Mouse (Mus musculus) CH12.LX (cell line): ENCODE data around the gene Myrfl. TPM values are rescaled to one million over a fixed set of nuclear protein-coding genes. Genes with fewer than 3 reads are reported as not detected.

Source experiments
- DNase-seq: peaks from one replicate; pipeline ENCODE4 v3.0.0-alpha.2; 2013; ENCODE audit errors: extremely low read depth
- H3K27ac ChIP-seq: 2 replicates; pipeline ENCODE4 v1.5.1; 2012; ENCODE audit warnings: low read depth, mild to moderate bottlenecking, control low read depth, moderate library complexity; ENCODE audit not compliant: insufficient read depth
- H3K27me3 ChIP-seq: replicated peaks from 2 replicates; pipeline ENCODE3; 2012; ENCODE audit warnings: inconsistent platforms
- H3K36me3 ChIP-seq, 2 experiments: replicated peaks in 1 of 2; 2 replicates each; pipeline versions ENCODE3 to v1.6.1; 2012; ENCODE audit warnings: inconsistent platforms in 1 of 2, low read length in 1 of 2, mild to moderate bottlenecking in 1 of 2, mixed read lengths in 1 of 2, moderate library complexity in 1 of 2; ENCODE audit not compliant: control insufficient read depth in 1 of 2, insufficient read depth in 1 of 2
- H3K4me1 ChIP-seq, 2 experiments: 2 replicates each; pipeline ENCODE4 v1.6.1; 2012; ENCODE audit warnings: inconsistent platforms in 1 of 2, moderate library complexity in 1 of 2; ENCODE audit not compliant: insufficient read depth in 2 of 2, control insufficient read depth in 1 of 2
- H3K4me2 ChIP-seq: 2 replicates; pipeline ENCODE4 v1.6.1; 2012; ENCODE audit warnings: low read depth, mild to moderate bottlenecking, control low read depth; ENCODE audit not compliant: poor library complexity, insufficient read depth, severe bottlenecking
- H3K4me3 ChIP-seq, 3 experiments: fragments of 150-350 bp in 1 of 3; sonication (generic) in 1 of 3; replicated peaks in 1 of 3; 2 replicates each; pipeline versions ENCODE3 to v1.5.1; 2011 to 2012; ENCODE audit warnings: low read depth in 2 of 3, low read length in 2 of 3, mild to moderate bottlenecking in 2 of 3, moderate library complexity in 2 of 3, control low read depth in 1 of 3, improper control_type of control experiment in 1 of 3, inconsistent platforms in 1 of 3, mixed read lengths in 1 of 3; ENCODE audit not compliant: poor library complexity in 1 of 3
- H3K79me2 ChIP-seq: replicated peaks from 2 replicates; pipeline ENCODE4 v1.6.1; 2012; ENCODE audit warnings: mild to moderate bottlenecking, moderate library complexity; ENCODE audit not compliant: control insufficient read depth, poor library complexity, insufficient read depth, severe bottlenecking; ENCODE audit errors: extremely low read depth
- H3K9ac ChIP-seq: 2 replicates; pipeline ENCODE4 v1.6.1; 2012; ENCODE audit warnings: low read depth, mild to moderate bottlenecking, control low read depth, moderate library complexity; ENCODE audit not compliant: insufficient read depth
- H3K9me3 ChIP-seq: replicated peaks from 2 replicates; pipeline ENCODE3; 2012; ENCODE audit warnings: low read length, inconsistent platforms, mixed read lengths
- BHLHE40 ChIP-seq: IDR thresholded peaks from 2 replicates; pipeline ENCODE4 v1.6.1; 2011; ENCODE audit warnings: mild to moderate bottlenecking, low read depth, low read length, improper control_type of control experiment
- ETS1 ChIP-seq: conservative IDR thresholded peaks from 2 replicates; pipeline ENCODE4 v1.6.1; 2012; ENCODE audit warnings: low read depth, mild to moderate bottlenecking, inconsistent platforms, low read length, improper control_type of control experiment, moderate library complexity
- GABPA ChIP-seq: IDR thresholded peaks from 2 replicates; pipeline ENCODE4 v1.6.1; 2012; ENCODE audit warnings: low read depth, low read length, improper control_type of control experiment, inconsistent platforms; ENCODE audit not compliant: insufficient replicate concordance
- HCFC1 ChIP-seq: IDR thresholded peaks from 2 replicates; pipeline ENCODE4 v1.6.1; 2012; ENCODE audit warnings: low read depth, mild to moderate bottlenecking, inconsistent platforms, low read length, improper control_type of control experiment
- IRF4 ChIP-seq: IDR thresholded peaks from 2 replicates; pipeline ENCODE4 v1.6.1; 2014; ENCODE audit warnings: low read depth, mild to moderate bottlenecking, inconsistent platforms, low read length, improper control_type of control experiment
- MXI1 ChIP-seq: IDR thresholded peaks from 2 replicates; pipeline ENCODE4 v1.6.1; 2011; ENCODE audit warnings: mild to moderate bottlenecking, low read depth, low read length, improper control_type of control experiment
- PAX5 ChIP-seq: IDR thresholded peaks from 2 replicates; pipeline ENCODE4 v1.6.1; 2012; ENCODE audit warnings: low read length, inconsistent platforms, mixed read lengths
- POLR2A ChIP-seq: IDR thresholded peaks from 2 replicates; pipeline ENCODE4 v1.6.1; 2011; ENCODE audit warnings: low read depth, mild to moderate bottlenecking, improper control_type of control experiment, low read length
- TBP ChIP-seq: conservative IDR thresholded peaks from 2 replicates; pipeline ENCODE4 v1.6.1; 2011; ENCODE audit warnings: low read depth, low read length, improper control_type of control experiment
- USF1 ChIP-seq: IDR thresholded peaks from 2 replicates; pipeline ENCODE4 v1.6.1; 2014; ENCODE audit warnings: low read depth, mild to moderate bottlenecking, inconsistent platforms, low read length, improper control_type of control experiment
- dilution Hi-C: fragments of 300-500 bp; cut with MboI; formaldehyde crosslinking; loops from 2 replicates; pipeline ENCODE4 v1.14.3; 2020; ENCODE audit warnings: low sequenced_read_pairs; ENCODE audit not compliant: extremely low pct_unique_long_range_greater_than_20kb, extremely low pct_ligation_motif_present
- in situ Hi-C: fragments of 300-500 bp; cut with MboI; formaldehyde crosslinking; loops from 3 replicates; pipeline ENCODE4 v1.14.3; 2019; ENCODE audit warnings: low sequenced_read_pairs, low pct_ligation_motif_present, low pct_unique_long_range_greater_than_20kb, mixed read lengths
- polyA plus RNA-seq: library from polyadenylated mRNA; unstranded; fragments of >175 nt; gene quantifications from 2 replicates; pipeline ENCODE4 v1.2.1, GENCODE M21; 2012; ENCODE audit warnings: low read depth; ENCODE audit not compliant: insufficient read length
- total RNA-seq, 2 experiments: library from RNA; depleted of rRNA; stranded (reverse); fragments of 300-350 nt in 1 of 2; fragments of >200 nt in 1 of 2; gene quantifications; 2 replicates each; pipeline ENCODE4 v1.2.3; 2012 to 2014

Gene Myrfl
- total and polyA plus RNA-seq, 3 experiments = not detected

- Histone ChIP-seq H3K9ac (no peak overlapping the region), H3K79me2 (no peaks in the 10 kb centered on the region), H3K4me1 (peaks cover 5 to 6% of the 10 kb centered on the region in 2 experiments; a peak in 2 of 4 replicates), H3K27ac (no peak overlapping the region), H3K9me3 (peaks cover 5% of the 10 kb centered on the region), H3K36me3 (no peaks in the 10 kb centered on the region), H3K4me2 (no peak overlapping the region), H3K4me3 (no peak overlapping the region)
- dilution Hi-C loops = no loop called here
- in situ Hi-C loops = no loop called here
- DNase-seq = no peak
- TF ChIP-seq USF1 = no peak
- TF ChIP-seq GABPA = no peak
- no peak for TF ChIP-seq ETS1
- no peak for TF ChIP-seq TBP
- TF ChIP-seq BHLHE40 = no peak
- TF ChIP-seq PAX5 = no peak
- no peak for TF ChIP-seq IRF4
- TF ChIP-seq POLR2A = no peak
- no peak for TF ChIP-seq MXI1
- no peak for TF ChIP-seq HCFC1
- TF ChIP-seq, all 38 proteins: peak for 0
- no peaks in the 10 kb centered on the region for H3K27me3 ChIP-seq
Measured at GRCm38 (mm10) chr10:116727702-116728298, 168.9 kb downstream of the Myrfl start.

Other genes with a start within 250 kb of the Myrfl start
- gene Rab3ip, start 53.9 kb upstream of the Myrfl start, total RNA-seq (2012; rRNA removed) = 10.0 and 10.3 TPM in 2 replicates
- 13.3 and 18.3 TPM in 2 replicates for gene Rab3ip, start 53.9 kb upstream of the Myrfl start, total RNA-seq (2014; rRNA removed)
- 9.3 and 9.5 TPM in 2 replicates for gene Rab3ip, start 53.9 kb upstream of the Myrfl start, polyA plus RNA-seq
- gene Gm10271, start 75.7 kb upstream of the Myrfl start, total RNA-seq (2012; rRNA removed) = not detected in 2 replicates
- not detected in 2 replicates for gene Gm10271, start 75.7 kb upstream of the Myrfl start, total RNA-seq (2014; rRNA removed)
- not detected in 2 replicates for gene Gm10271, start 75.7 kb upstream of the Myrfl start, polyA plus RNA-seq
- gene Best3, start 89.4 kb upstream of the Myrfl start, total RNA-seq (2012; rRNA removed) = not detected in 2 replicates
- not detected in 2 replicates for gene Best3, start 89.4 kb upstream of the Myrfl start, total RNA-seq (2014; rRNA removed)
- not detected in 2 replicates for gene Best3, start 89.4 kb upstream of the Myrfl start, polyA plus RNA-seq
- not detected in 2 replicates for gene Lrrc10, start 148.4 kb upstream of the Myrfl start, total RNA-seq (2012; rRNA removed)
- gene Lrrc10, start 148.4 kb upstream of the Myrfl start, total RNA-seq (2014; rRNA removed) = not detected in 2 replicates
- not detected in 2 replicates for gene Lrrc10, start 148.4 kb upstream of the Myrfl start, polyA plus RNA-seq
- gene Cct2, start 166.9 kb upstream of the Myrfl start, total RNA-seq (2012; rRNA removed) = 448 and 469 TPM in 2 replicates
- 901 and 1,012 TPM in 2 replicates for gene Cct2, start 166.9 kb upstream of the Myrfl start, total RNA-seq (2014; rRNA removed)
- 723 and 889 TPM in 2 replicates for gene Cct2, start 166.9 kb upstream of the Myrfl start, polyA plus RNA-seq